Comparison of ENCODE assay signal across 12 mouse cellular contexts in the genomic region with DNA sequence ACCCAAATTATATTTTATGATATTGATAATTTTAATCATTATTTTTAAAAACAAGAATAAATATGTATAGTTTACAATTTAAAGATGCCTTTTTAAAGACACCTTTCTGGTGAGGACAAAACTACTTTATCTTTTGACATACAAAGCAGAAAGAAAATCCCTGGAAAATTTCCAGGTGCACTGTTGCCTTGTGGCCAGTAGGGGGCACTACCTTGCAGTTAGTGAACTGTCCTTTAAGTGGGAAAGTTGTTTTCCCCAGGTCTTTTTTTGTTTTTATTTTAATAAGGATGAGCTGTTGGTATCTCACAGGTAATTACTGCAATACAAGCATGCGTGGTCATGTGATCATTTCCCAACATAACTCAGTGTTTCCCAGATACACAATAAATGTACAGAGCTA. TPM values are rescaled to one million over a fixed set of nuclear protein-coding genes. Genes with fewer than 3 reads are reported as not detected.
DNase-seq lines count a peak whose midpoint lies in the region; ATAC-seq and TF ChIP-seq lines count a peak whose summit lies in the region.
"Had no signal": no experiment of that assay in that cellular context is flagged by ENCODE, and none has a peak within 500 bp of the region (broad histone marks: within the 10 kb centered on the region; RNA-seq: fewer than 3 reads in every experiment).

No protein-coding gene starts in this region.

- H3K4me2 ChIP-seq in kidney, embryonic 15.5 days, result no peak overlapping the region

- H3K9me3 ChIP-seq in kidney, embryonic 15.5 days (replicated peaks), result 0 out of 2 replicates have a peak, but pooled peaks cover 4% of the 10 kb centered on the region

- H3K9ac ChIP-seq in kidney, embryonic 15.5 days, result no peak overlapping the region

- DNase-seq in cerebellum, postnatal 14 days, result peak; percentile 28 to 37
- DNase-seq in cerebellum, adult 18-20 months, result no peak
- peak; percentile 42 for DNase-seq in kidney, adult 2 months
- DNase-seq in 3T3-L1 (ENCODE audit: low read depth, low spot score) (peak; percentile 46), R1 (ENCODE audit: low read depth, low spot score) (peak; percentile 45)
- no peak for DNase-seq in urinary bladder, postnatal 14 days (ENCODE audit: low spot score)
- DNase-seq in c-Kit-positive CD71-positive TER-119-positive erythroid progenitor cells, embryonic 14.5 days (ENCODE audit: low spot score), result no peak
- DNase-seq: cerebellum, postnatal 25 days; heart, postnatal 4 days; kidney, postnatal 14 days had no signal

- no peak overlapping the region for H3K27ac ChIP-seq in kidney, adult 2 months (ENCODE audit: insufficient read depth, low read depth, low read length)
- no peak overlapping the region for H3K27ac ChIP-seq in kidney, embryonic 15.5 days

- ATAC-seq in kidney, embryonic 15.5 days (replicated peaks; ENCODE audit: low FRiP score), result no peak

- H3K27me3 ChIP-seq in kidney, adult 2 months (replicated peaks; ENCODE audit: control insufficient read depth, insufficient read depth, low read length), result no peaks in the 10 kb centered on the region
- H3K27me3 ChIP-seq in kidney, embryonic 15.5 days, result no peaks in the 10 kb centered on the region

- no peak for TF ChIP-seq POLR2A in kidney, adult 2 months (IDR thresholded peaks at IDR 0.05; ENCODE audit: low read depth, low read length)

- WGBS in kidney, adult 2 months, result 95% methylated on average over 1 of the region's 1 CpGs
- 100% methylated on average over 1 of the region's 1 CpGs for WGBS in kidney, embryonic 15.5 days

- peak; percentile 34; the same call in 1 of the 2 replicates for TF ChIP-seq CTCF in kidney, adult 2 months (conservative IDR thresholded peaks at IDR 0.05; ENCODE audit: insufficient read depth, insufficient read length, low read depth, low read length)

- no peak overlapping the region for H3K4me3 ChIP-seq in kidney, adult 2 months (ENCODE audit: insufficient read depth, low read depth, low read length)
- H3K4me3 ChIP-seq in kidney, embryonic 15.5 days (replicated peaks), result no peak overlapping the region
- H3K4me3 ChIP-seq: erythroblast, embryonic 14.5 days had no signal

- no peaks in the 10 kb centered on the region for H3K36me3 ChIP-seq in kidney, adult 2 months (ENCODE audit: control insufficient read depth, insufficient read depth, low read length)
- peaks cover 19% of the 10 kb centered on the region for H3K36me3 ChIP-seq in kidney, embryonic 15.5 days

- H3K4me1 ChIP-seq in kidney, adult 2 months (ENCODE audit: control insufficient read depth, insufficient read depth, low read length), result no peaks in the 10 kb centered on the region
- no peaks in the 10 kb centered on the region for H3K4me1 ChIP-seq in kidney, embryonic 15.5 days

RNA-seq across cellular contexts. Expression of a gene that starts 11.8 kb away (rescaled TPM):
- 13.3 and 16.7 TPM in 2 replicates for polyA plus RNA-seq in kidney, adult 2 months (2012; rRNA removed)
- 32.5 and 36.1 TPM in 2 replicates for polyA plus RNA-seq in kidney, embryonic 15.5 days (2015; fragmentation: Nextera tagmentation; extraction: Ambion mirVana)

RNA-seq across cellular contexts. Expression of a gene that starts 40.4 kb away (rescaled TPM):
- 1.1 and 1.3 TPM in 2 replicates for polyA plus RNA-seq in kidney, adult 2 months (2012; rRNA removed)
- 1.4 and 1.5 TPM in 2 replicates for polyA plus RNA-seq in kidney, embryonic 15.5 days (2015; fragmentation: Nextera tagmentation; extraction: Ambion mirVana)
- polyA plus RNA-seq: erythroblast, embryonic 14.5 days had no signal

Comparison
In these comparisons a context has a peak if more than half of its experiments do, and no peak if none do; other contexts are left out.
1. DNase-seq: peak in cerebellum, postnatal 14 days (2 of 2), kidney, adult 2 months (single experiment), 3T3-L1 (single experiment) and R1 (single experiment); none in cerebellum, adult 18-20 months (0 of 2), urinary bladder, postnatal 14 days (single experiment) and c-Kit-positive CD71-positive TER-119-positive erythroid progenitor cells, embryonic 14.5 days (single experiment).